Mouse (Mus musculus) megakaryocyte, embryonic 14.5 days (primary cell): ENCODE measurements at regions not wholly inside any gene's neighbourhood (a gene's known extent, or its start where the extent isn't known, plus 50 kb on each side); places are given as distances from the start of the nearest gene placed in this dataset.

Experiments
- H3K27me3 ChIP-seq: replicated peaks from 2 replicates; pipeline ENCODE3; 2012; ENCODE audit warnings: inconsistent platforms
- H3K36me3 ChIP-seq: replicated peaks from 2 replicates; pipeline ENCODE3; 2012; ENCODE audit warnings: low read length, inconsistent platforms, mixed read lengths
- H3K4me1 ChIP-seq: 2 replicates; pipeline ENCODE4 v1.6.1; 2012; ENCODE audit warnings: inconsistent platforms
- H3K4me3 ChIP-seq: replicated peaks from 2 replicates; pipeline ENCODE3; 2012; ENCODE audit warnings: moderate library complexity, mild to moderate bottlenecking, inconsistent platforms
- H3K9me3 ChIP-seq: 2 replicates; pipeline ENCODE4 v1.6.1; 2012; ENCODE audit warnings: inconsistent platforms
- FLI1 ChIP-seq: IDR thresholded peaks from 2 replicates; pipeline ENCODE4 v1.6.1; 2012; ENCODE audit warnings: low read length, inconsistent platforms, mixed read lengths
- GATA1 ChIP-seq: IDR thresholded peaks from 3 replicates; pipeline ENCODE4 v1.6.1; 2012; ENCODE audit warnings: mixed read lengths, low read length, inconsistent platforms, borderline replicate concordance

GRCm38 (mm10) chr1:91731703-91732102 lies 69.6 kb upstream of the Twist2 start:
- H3K9me3 ChIP-seq = no peaks in the 10 kb centered on the region
- TF ChIP-seq FLI1 (no peak), GATA1 (no peak)
- H3K36me3 ChIP-seq = no peaks in the 10 kb centered on the region
- no peak overlapping the region for H3K4me3 ChIP-seq
- H3K4me1 ChIP-seq = no peaks in the 10 kb centered on the region
- H3K27me3 ChIP-seq = peaks cover 23% of the 10 kb centered on the region

DNA sequence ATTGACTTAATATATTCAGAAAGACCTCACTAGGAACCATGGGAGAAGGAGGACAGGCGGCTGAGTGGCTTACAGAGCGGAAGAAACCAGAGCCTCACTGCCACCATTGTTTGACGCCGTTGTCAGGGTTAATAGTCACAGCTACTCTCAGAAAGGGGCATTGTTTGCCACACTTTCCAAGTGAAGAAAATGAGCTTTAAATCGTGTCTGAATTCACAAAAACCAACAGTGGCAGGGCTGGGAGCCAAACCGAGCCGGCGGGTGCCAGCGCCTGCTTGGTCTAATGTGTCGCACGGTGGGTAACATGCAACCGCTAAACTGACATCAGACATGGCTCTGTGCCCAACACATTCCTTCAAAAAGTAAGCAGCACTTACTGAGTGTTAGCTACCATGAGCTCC lies 68.8 kb upstream of the Twist2 start:
- no peak overlapping the region for H3K4me3 ChIP-seq
- no peaks in the 10 kb centered on the region for H3K36me3 ChIP-seq
- no peaks in the 10 kb centered on the region for H3K4me1 ChIP-seq
- peaks cover 23% of the 10 kb centered on the region for H3K27me3 ChIP-seq
- TF ChIP-seq FLI1 = no peak
- no peaks in the 10 kb centered on the region for H3K9me3 ChIP-seq

GRCm38 (mm10) chr1:91734731-91735130 lies 66.5 kb upstream of the Twist2 start:
- Histone ChIP-seq H3K9me3 (no peaks in the 10 kb centered on the region), H3K4me3 (no peak overlapping the region), H3K36me3 (no peaks in the 10 kb centered on the region), H3K27me3 (peaks cover 17% of the 10 kb centered on the region), H3K4me1 (no peaks in the 10 kb centered on the region)
- TF ChIP-seq FLI1 = no peak

GRCm38 (mm10) chr1:91735436-91735835 lies 65.8 kb upstream of the Twist2 start:
- Histone ChIP-seq H3K4me1 (no peaks in the 10 kb centered on the region), H3K9me3 (no peaks in the 10 kb centered on the region), H3K27me3 (peaks cover 14% of the 10 kb centered on the region), H3K36me3 (no peaks in the 10 kb centered on the region), H3K4me3 (no peak overlapping the region)
- TF ChIP-seq GATA1 = no peak
- TF ChIP-seq FLI1 = no peak

GRCm38 (mm10) chr1:91740661-91741060 lies 60.6 kb upstream of the Twist2 start:
- TF ChIP-seq FLI1 (no peak), GATA1 (no peak)
- H3K27me3 ChIP-seq = peaks cover 6% of the 10 kb centered on the region
- H3K9me3 ChIP-seq = no peaks in the 10 kb centered on the region
- H3K36me3 ChIP-seq = no peaks in the 10 kb centered on the region
- H3K4me3 ChIP-seq = no peak overlapping the region
- 0 out of 2 replicates have a peak, but pooled peaks cover 4% of the 10 kb centered on the region for H3K4me1 ChIP-seq

DNA sequence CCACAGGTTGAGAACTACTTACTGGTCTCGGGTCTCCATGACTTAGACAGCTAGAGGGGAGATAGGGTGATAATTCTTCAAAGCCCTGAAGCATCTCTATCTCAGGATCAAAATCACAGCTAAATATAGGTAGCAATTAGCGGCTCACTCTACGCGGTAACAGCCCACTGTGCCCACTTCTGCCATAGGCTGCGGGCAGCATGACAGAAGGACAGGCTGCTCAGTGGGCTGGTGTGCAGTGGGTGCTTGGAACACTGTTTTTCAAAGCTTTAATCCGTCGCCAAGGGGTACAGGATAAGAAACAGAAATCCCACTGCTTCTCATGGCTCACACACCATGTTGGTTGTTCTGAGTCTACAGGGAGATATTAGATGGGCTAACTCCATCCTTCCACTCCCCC lies 59.2 kb upstream of the Twist2 start:
- no peaks in the 10 kb centered on the region for H3K36me3 ChIP-seq
- no peak for TF ChIP-seq FLI1
- no peak for TF ChIP-seq GATA1
- H3K27me3 ChIP-seq = peaks cover 12% of the 10 kb centered on the region
- H3K4me1 ChIP-seq = 0 out of 2 replicates have a peak, but pooled peaks cover 4% of the 10 kb centered on the region
- no peaks in the 10 kb centered on the region for H3K9me3 ChIP-seq
- no peak overlapping the region for H3K4me3 ChIP-seq

GRCm38 (mm10) chr1:91742914-91743313 lies 58.3 kb upstream of the Twist2 start:
- peaks cover 16% of the 10 kb centered on the region for H3K27me3 ChIP-seq
- no peak overlapping the region for H3K4me3 ChIP-seq
- TF ChIP-seq GATA1 (no peak), FLI1 (no peak)
- no peaks in the 10 kb centered on the region for H3K9me3 ChIP-seq
- no peaks in the 10 kb centered on the region for H3K36me3 ChIP-seq
- 0 out of 2 replicates have a peak, but pooled peaks cover 4% of the 10 kb centered on the region for H3K4me1 ChIP-seq

- H3K27me3 ChIP-seq = peaks cover 24% of the 10 kb centered on the region
- TF ChIP-seq GATA1 (no peak), FLI1 (no peak)
These were observed 57.2 kb upstream of the Twist2 start for GRCm38 (mm10) chr1:91744076-91744475.

GRCm38 (mm10) chr1:91744701-91745100 lies 56.6 kb upstream of the Twist2 start:
- no peaks in the 10 kb centered on the region for H3K36me3 ChIP-seq
- H3K9me3 ChIP-seq = no peaks in the 10 kb centered on the region
- 0 out of 2 replicates have a peak, but pooled peaks cover 4% of the 10 kb centered on the region for H3K4me1 ChIP-seq
- TF ChIP-seq GATA1 = no peak
- no peak for TF ChIP-seq FLI1
- H3K4me3 ChIP-seq = no peak overlapping the region
- peaks cover 24% of the 10 kb centered on the region for H3K27me3 ChIP-seq

More at GRCm38 (mm10) chr1:91744076-91744475, 57.2 kb upstream of the Twist2 start:
- H3K36me3 ChIP-seq = no peaks in the 10 kb centered on the region
- H3K4me3 ChIP-seq = no peak overlapping the region
- H3K4me1 ChIP-seq = 0 out of 2 replicates have a peak, but pooled peaks cover 4% of the 10 kb centered on the region
- no peaks in the 10 kb centered on the region for H3K9me3 ChIP-seq

DNA sequence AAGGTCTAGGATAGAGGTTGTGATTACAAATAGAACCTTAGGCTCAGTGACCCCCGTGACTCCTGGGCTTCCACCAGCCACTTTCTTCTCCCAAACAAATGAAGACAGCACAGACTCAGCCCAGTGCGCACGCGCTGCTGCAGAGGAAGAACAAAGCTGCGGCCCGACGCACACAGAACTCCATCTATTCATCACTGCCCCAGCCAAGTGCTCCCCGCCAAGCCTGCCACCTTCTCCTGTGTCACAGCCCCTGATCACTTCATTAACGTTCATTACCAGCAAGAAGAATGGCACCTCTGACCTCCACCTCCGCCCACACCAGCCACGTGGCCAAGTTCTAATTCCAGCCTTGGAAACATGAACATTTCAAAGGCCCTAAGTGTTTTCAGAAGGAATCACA lies 53.7 kb upstream of the Twist2 start:
- Histone ChIP-seq H3K27me3 (peaks cover 22% of the 10 kb centered on the region), H3K9me3 (no peaks in the 10 kb centered on the region), H3K4me1 (0 out of 2 replicates have a peak, but pooled peaks cover 4% of the 10 kb centered on the region), H3K36me3 (no peaks in the 10 kb centered on the region), H3K4me3 (no peak overlapping the region)
- TF ChIP-seq GATA1 = no peak
- TF ChIP-seq FLI1 = no peak
